Mouse (Mus musculus) pancreas, adult 10 weeks (tissue): ENCODE data around the gene Kalrn. TPM values are rescaled to one million over a fixed set of nuclear protein-coding genes. Genes with fewer than 3 reads are reported as not detected.

Experiments used
- polyA plus RNA-seq: library from polyadenylated mRNA; stranded (reverse); fragments of 350-450 nt; fragmentation: Illumina TruSeq; extraction: RNeasy Lipid Tissue Mini Kit (QIAGEN cat#74804); gene quantifications from one replicate; pipeline ENCODE4 v1.2.3, GENCODE M21; 2015; ENCODE audit warnings: low read depth, low replicate concordance; ENCODE audit not compliant: insufficient read depth

The Kalrn gene
- polyA plus RNA-seq, result 4.2 TPM

DNA sequence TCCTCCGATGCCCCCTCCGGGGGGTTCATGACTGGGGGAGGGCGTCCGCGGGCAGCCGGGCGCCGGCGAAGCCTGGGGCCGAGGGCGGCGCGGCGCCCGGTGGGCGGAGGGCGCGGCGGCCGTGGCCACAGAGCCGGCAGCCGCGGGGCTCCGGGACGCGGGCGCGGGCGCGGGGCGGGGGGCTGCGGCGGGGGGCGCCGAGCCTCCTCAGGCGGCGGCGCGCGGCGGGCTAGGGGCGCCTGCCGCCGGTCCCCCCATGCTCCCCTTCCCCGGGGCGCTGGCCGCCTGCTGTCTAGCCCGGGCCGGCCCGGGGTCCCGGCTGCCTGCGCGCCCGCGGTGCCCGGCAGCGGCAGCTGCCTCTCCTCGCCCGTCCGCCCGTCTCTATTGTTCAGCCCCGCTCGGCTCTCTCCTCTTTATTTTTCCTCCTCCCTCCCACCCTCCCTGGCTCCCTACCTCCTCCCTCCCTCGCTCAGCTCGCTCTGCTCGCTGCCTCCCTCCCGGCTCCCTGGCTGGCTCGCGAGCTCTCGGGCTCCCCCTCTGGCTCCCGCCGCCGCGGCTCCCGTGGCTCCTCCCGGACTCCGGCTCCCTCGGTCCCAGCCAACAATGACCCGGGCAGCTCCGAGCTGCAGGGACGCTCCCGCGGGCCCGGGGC is at the start of gene Kalrn:
Kalrn (minus strand) TSS at position 382 of the 652 bp plus-strand sequence.

DNA sequence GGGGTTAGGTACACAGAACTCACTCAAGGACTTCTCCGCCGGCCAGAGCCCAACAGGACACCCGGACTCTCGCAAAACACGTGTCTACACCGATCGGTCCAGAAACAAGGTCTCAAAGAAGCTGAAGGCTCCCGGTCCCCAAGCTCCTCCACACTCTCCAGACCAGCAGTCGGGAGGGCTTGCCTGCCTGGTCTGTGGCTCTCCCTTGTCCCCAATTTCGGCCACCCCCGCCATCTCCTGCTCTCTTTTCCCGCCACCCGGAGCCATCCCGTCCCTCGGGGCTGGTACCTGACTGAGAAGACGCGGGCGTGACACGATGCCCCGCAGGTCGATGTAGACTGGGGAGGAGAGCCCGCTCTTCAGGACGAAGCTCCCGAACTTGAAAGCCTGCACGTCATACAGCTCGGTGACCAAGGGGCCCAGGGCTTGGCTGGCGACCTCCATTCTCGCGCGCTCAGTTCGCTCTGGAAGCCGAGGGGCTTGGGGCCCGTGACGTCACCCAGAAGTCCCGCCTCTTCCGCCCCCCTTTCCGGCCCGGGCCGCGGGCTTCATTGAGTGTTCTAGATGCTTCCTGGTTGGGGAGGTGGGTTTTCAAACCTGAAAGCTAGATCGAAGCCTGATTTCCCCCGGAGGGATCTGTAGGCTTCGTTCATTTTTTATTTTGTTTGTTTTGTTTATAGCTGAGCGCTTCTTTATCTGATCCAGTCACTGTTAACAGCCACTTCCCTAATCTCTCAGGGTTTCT is 606.6 kb downstream of the Kalrn start, which contains the start of gene Umps:
Umps (minus strand) TSS at position 501 of the 745 bp plus-strand sequence.

Other genes with a start within 250 kb of the Kalrn start
- gene Ropn1, start 76.4 kb upstream of the Kalrn start, polyA plus RNA-seq, result not detected
- 1.3 TPM for gene Ccdc14, start 117.1 kb upstream of the Kalrn start, polyA plus RNA-seq
- 12.9 TPM for gene Mylk, start 171.7 kb upstream of the Kalrn start, polyA plus RNA-seq